Mouse (Mus musculus) right cerebral cortex, postnatal 14 days (tissue): Measurements from ENCODE around the gene Gria3.

Experiments used
- DNase-seq: peaks from one replicate; pipeline ENCODE4 v3.0.0; 2022

The Gria3 gene

GRCm38 (mm10) chrX:41400058-41400904 lies at the start of gene Gria3:
Gene Gria3, plus strand, starts transcription at chrX:41400854.
- peak; percentile 24 for DNase-seq

GRCm38 (mm10) chrX:41387086-41387485 lies 13.6 kb upstream of the Gria3 start:
- DNase-seq, result no peak

- DNase-seq, result no peak
Observed at GRCm38 (mm10) chrX:41389079-41389478, 11.6 kb upstream of the Gria3 start.

GRCm38 (mm10) chrX:41398482-41398881 lies 2.2 kb upstream of the Gria3 start:
- no peak for DNase-seq

GRCm38 (mm10) chrX:41401186-41401585 lies 532 bp downstream of the Gria3 start:
- no peak for DNase-seq

- DNase-seq, result no peak
Observed at GRCm38 (mm10) chrX:41401590-41402240, 1.1 kb downstream of the Gria3 start.

- no peak for DNase-seq
Observed at GRCm38 (mm10) chrX:41402656-41403055, 2.0 kb downstream of the Gria3 start.

GRCm38 (mm10) chrX:41406288-41406687 lies 5.6 kb downstream of the Gria3 start:
- no peak for DNase-seq

- DNase-seq, result no peak
Observed at GRCm38 (mm10) chrX:41409791-41410190, 9.1 kb downstream of the Gria3 start.

- no peak for DNase-seq
Observed at GRCm38 (mm10) chrX:41425651-41426050, 25.0 kb downstream of the Gria3 start.

- no peak for DNase-seq
Observed at GRCm38 (mm10) chrX:41428011-41428410, 27.4 kb downstream of the Gria3 start.

- DNase-seq, result no peak
Observed at GRCm38 (mm10) chrX:41435541-41435940, 34.9 kb downstream of the Gria3 start.

- DNase-seq, result no peak
Observed at GRCm38 (mm10) chrX:41438841-41439240, 38.2 kb downstream of the Gria3 start.

- no peak for DNase-seq
Observed at GRCm38 (mm10) chrX:41448876-41449275, 48.2 kb downstream of the Gria3 start.

- no peak for DNase-seq
Observed at GRCm38 (mm10) chrX:41477486-41477885, 76.8 kb downstream of the Gria3 start.

- no peak for DNase-seq
Observed at GRCm38 (mm10) chrX:41496528-41496927, 95.9 kb downstream of the Gria3 start.

GRCm38 (mm10) chrX:41505371-41505770 lies 104.7 kb downstream of the Gria3 start:
- no peak for DNase-seq

GRCm38 (mm10) chrX:41507959-41508358 lies 107.3 kb downstream of the Gria3 start:
- DNase-seq, result no peak

GRCm38 (mm10) chrX:41514982-41515381 lies 114.3 kb downstream of the Gria3 start:
- no peak for DNase-seq

GRCm38 (mm10) chrX:41532511-41532910 lies 131.9 kb downstream of the Gria3 start:
- no peak for DNase-seq

GRCm38 (mm10) chrX:41535886-41536285 lies 135.2 kb downstream of the Gria3 start:
- no peak for DNase-seq

GRCm38 (mm10) chrX:41562296-41563060 lies 161.8 kb downstream of the Gria3 start:
- DNase-seq, result no peak

GRCm38 (mm10) chrX:41564898-41565297 lies 164.2 kb downstream of the Gria3 start:
- DNase-seq, result no peak

- DNase-seq, result no peak
Observed at GRCm38 (mm10) chrX:41573079-41573478, 172.4 kb downstream of the Gria3 start.
